Mouse (Mus musculus): ENCODE measurements around the gene Drd1. TPM values are rescaled to one million over a fixed set of nuclear protein-coding genes. Genes with fewer than 3 reads are reported as not detected.

Drd1 gene
- 0.49 and 0.61 TPM in 2 replicates for polyA plus RNA-seq (2015; fragmentation: Nextera tagmentation; extraction: Ambion mirVana)

GRCm38 (mm10) chr13:54055448-54055861 is at the start of gene Drd1:
Gene Drd1, minus strand, starts transcription at chr13:54055705.
- H3K27ac ChIP-seq: no peak within 1 kb of the TSS
- H3K36me3 ChIP-seq: no peaks in the 10 kb centered on the region
- WGBS: under 1% methylated on average over 31 of the region's 31 CpGs
- peaks cover 54% of the 10 kb centered on the region for H3K27me3 ChIP-seq
- peak within 1 kb of the TSS; percentile 96 for H3K4me2 ChIP-seq
- peak within 1 kb of the TSS; percentile 51 for H3K4me3 ChIP-seq
- peaks cover 19% of the 10 kb centered on the region for H3K4me1 ChIP-seq
- H3K9ac ChIP-seq: peak within 1 kb of the TSS; percentile 70
- no peaks in the 10 kb centered on the region for H3K9me3 ChIP-seq
- ATAC-seq (ENCODE audit: insufficient number of reproducible peaks, insufficient read depth, low FRiP score, low TSS enrichment, low read depth): peak; percentile 37; the same call in 1 of the 2 replicates

DNA sequence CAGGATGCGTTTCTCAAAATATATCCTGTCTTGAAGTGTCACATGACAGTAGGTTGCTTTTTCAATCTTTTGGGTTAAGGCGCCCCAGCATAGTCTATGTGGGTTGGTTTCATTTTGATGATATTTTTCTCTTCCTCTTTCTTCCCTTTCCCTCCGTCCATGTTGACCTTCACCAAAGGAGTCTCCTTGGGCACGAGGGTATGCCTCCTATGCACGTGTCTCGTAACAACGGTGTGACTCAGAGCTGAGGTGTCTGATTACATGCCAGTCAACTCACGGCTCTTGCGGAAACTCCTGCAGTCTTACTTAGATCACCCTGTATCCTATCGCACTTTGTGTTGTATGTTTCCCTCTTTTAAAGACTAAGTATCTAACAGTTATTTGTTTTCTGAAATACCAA is 48.4 kb upstream of the Drd1 start:
- no peaks in the 10 kb centered on the region for H3K9me3 ChIP-seq
- peaks cover 24% of the 10 kb centered on the region for H3K36me3 ChIP-seq
- H3K9ac ChIP-seq: no peak overlapping the region
- no peaks in the 10 kb centered on the region for H3K27me3 ChIP-seq
- 77% methylated on average over 10 of the region's 10 CpGs for WGBS
- no peak for ATAC-seq (ENCODE audit: insufficient number of reproducible peaks, insufficient read depth, low FRiP score, low TSS enrichment, low read depth)
- H3K4me1 ChIP-seq: no peaks in the 10 kb centered on the region
- H3K27ac ChIP-seq: no peak overlapping the region
- H3K4me3 ChIP-seq: no peak overlapping the region
- no peak overlapping the region for H3K4me2 ChIP-seq

DNA sequence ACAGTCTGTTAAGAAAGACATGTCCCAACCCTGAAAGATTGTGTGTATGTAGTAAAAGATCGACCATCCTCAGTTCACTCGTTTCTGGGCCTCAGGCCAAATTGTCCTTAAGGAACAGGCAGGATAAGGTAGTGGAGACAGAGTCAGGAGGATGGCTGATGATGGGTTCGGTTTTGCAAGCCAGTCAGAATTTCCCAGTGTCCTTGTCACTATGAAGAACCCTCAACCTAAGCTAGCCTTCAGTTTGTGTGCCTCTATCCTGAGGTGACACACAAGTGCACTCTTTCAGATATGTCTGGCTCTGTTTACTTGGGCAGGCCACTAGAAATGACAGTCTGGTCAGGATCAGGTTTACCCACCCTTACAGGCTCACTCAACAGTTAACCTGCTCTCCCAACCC is 47.8 kb upstream of the Drd1 start:
- Histone ChIP-seq H3K4me2 (no peak overlapping the region), H3K4me1 (no peaks in the 10 kb centered on the region), H3K27ac (no peak overlapping the region), H3K36me3 (peaks cover 27% of the 10 kb centered on the region), H3K27me3 (no peaks in the 10 kb centered on the region), H3K4me3 (no peak overlapping the region), H3K9me3 (no peaks in the 10 kb centered on the region), H3K9ac (no peak overlapping the region)
- ATAC-seq (ENCODE audit: insufficient number of reproducible peaks, insufficient read depth, low FRiP score, low TSS enrichment, low read depth): no peak
- 89% methylated on average over 3 of the region's 3 CpGs for WGBS

DNA sequence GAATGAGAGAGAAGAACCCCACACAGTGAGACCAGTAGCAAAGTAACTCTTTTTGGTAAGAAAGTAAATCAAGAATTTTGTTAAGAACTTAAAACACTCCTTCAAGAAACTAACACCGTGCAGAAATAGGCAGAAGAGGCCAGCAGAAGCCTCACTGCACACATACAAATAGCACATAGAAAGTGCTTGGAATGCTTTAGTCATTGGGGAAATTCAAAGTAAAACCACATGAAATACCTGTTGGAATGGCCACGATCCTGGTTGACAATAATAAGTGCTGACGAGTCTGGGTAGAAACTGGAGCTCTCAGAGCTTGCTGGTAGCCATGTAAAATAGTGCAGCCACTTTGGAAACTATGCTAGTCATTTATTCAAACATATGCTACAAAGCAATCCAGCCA is 46.6 kb upstream of the Drd1 start:
- Histone ChIP-seq H3K36me3 (peaks cover 36% of the 10 kb centered on the region), H3K27ac (no peak overlapping the region), H3K9me3 (no peaks in the 10 kb centered on the region), H3K4me3 (no peak overlapping the region), H3K27me3 (no peaks in the 10 kb centered on the region), H3K4me1 (no peaks in the 10 kb centered on the region), H3K4me2 (no peak overlapping the region), H3K9ac (no peak overlapping the region)
- no peak for ATAC-seq (ENCODE audit: insufficient number of reproducible peaks, insufficient read depth, low FRiP score, low TSS enrichment, low read depth)
- 55% methylated on average over 3 of the region's 3 CpGs for WGBS

DNA sequence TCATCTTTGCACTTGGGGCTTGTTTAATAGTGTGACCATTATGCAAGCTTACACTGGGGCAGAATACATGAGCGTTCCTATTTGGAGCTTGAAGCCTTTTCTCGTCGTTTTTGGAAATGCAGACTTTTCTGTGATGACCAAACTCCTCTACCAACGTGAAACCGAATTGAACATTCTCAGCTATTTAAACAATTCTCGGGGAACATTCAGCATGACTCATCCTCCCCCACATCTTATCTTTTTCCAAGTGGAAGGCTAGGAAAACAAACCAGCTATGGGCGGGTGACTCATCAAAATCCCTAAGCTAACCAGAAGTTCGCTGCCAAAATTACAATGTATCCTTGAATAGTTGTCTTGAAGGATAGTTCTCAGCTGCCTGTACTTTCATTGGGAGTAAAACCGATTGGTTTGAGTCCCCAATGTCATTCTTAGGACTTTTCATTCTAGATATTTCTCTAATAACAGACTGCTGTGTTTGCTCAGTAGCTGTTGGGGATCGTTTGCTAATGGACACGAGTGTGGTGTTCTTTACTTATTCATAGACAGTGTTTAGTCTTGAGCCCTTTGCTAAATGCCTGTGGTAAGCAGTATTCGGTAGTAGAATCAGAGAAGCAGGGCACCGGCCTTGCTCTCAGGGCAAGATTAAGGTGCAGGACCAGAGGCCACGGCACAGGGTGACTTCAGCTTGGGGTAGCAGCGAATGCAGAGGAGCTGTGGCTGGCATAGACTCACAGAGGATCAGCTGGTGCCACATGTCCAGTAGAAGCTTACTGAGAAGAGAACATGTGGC is 45.7 kb upstream of the Drd1 start:
- Histone ChIP-seq H3K27ac (no peak overlapping the region), H3K9ac (no peak overlapping the region), H3K36me3 (peaks cover 39% of the 10 kb centered on the region), H3K4me1 (no peaks in the 10 kb centered on the region), H3K4me3 (no peak overlapping the region), H3K27me3 (no peaks in the 10 kb centered on the region), H3K4me2 (no peak overlapping the region), H3K9me3 (no peaks in the 10 kb centered on the region)
- ATAC-seq (ENCODE audit: insufficient number of reproducible peaks, insufficient read depth, low FRiP score, low TSS enrichment, low read depth): no peak
- 90% methylated on average over 15 of the region's 15 CpGs for WGBS

DNA sequence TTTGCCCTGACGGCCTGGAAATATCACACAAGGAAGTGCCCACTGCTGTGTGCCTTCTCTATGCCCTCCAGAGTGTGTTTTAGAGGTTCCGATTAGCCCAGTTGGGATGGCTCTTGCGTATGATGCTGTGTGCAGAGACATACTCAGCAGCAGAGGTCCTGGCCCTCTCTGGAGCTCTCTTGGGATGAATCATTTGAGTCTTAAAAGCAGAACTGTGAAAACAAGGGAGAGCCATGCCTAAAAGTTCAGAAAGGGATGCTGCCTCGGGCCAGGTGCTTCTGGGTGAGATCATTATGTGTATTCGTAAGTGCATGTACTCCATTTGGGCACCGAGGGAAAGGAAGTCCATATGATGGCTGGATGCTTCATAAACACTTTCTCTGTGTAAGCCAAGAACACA is 42.3 kb upstream of the Drd1 start:
- WGBS: 86% methylated on average over 6 of the region's 6 CpGs

DNA sequence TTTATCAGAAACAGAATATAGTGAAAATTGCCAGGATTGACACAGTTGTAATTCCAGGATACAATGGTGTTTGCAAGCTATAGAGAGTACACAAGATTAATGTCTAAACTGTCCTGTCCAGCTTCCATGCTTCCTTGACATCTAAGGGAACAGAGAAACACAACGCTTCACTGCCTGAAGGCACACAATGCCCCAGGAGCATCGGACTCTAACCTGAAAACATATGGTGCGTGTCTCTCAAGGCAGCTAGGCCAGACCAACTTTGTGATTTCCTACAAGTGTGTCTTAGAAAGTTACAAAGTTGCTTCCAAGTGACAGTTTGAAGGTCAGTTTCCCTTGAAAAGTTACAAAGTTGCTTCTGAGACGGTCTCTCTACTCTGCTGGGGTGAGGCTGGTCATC is 41.7 kb upstream of the Drd1 start:
- no peak overlapping the region for H3K4me3 ChIP-seq
- peaks cover 56% of the 10 kb centered on the region for H3K36me3 ChIP-seq
- H3K9me3 ChIP-seq: no peaks in the 10 kb centered on the region
- H3K4me1 ChIP-seq: no peaks in the 10 kb centered on the region
- WGBS: 77% methylated on average over 4 of the region's 4 CpGs
- H3K4me2 ChIP-seq: no peak overlapping the region
- H3K27ac ChIP-seq: no peak overlapping the region
- H3K27me3 ChIP-seq: no peaks in the 10 kb centered on the region
- ATAC-seq (ENCODE audit: insufficient number of reproducible peaks, insufficient read depth, low FRiP score, low TSS enrichment, low read depth): no peak
- H3K9ac ChIP-seq: no peak overlapping the region

More for the DNA sequence above, 42.3 kb upstream of the Drd1 start:
- Histone ChIP-seq H3K36me3 (peaks cover 50% of the 10 kb centered on the region), H3K4me2 (no peak overlapping the region), H3K9ac (no peak overlapping the region), H3K27me3 (no peaks in the 10 kb centered on the region), H3K4me1 (no peaks in the 10 kb centered on the region), H3K4me3 (no peak overlapping the region), H3K27ac (no peak overlapping the region), H3K9me3 (no peaks in the 10 kb centered on the region)
- ATAC-seq (ENCODE audit: insufficient number of reproducible peaks, insufficient read depth, low FRiP score, low TSS enrichment, low read depth): no peak

- WGBS: 84% methylated on average over 8 of the region's 8 CpGs
- no peak overlapping the region for H3K4me3 ChIP-seq
- H3K4me2 ChIP-seq: no peak overlapping the region
- H3K27me3 ChIP-seq: no peaks in the 10 kb centered on the region
- no peaks in the 10 kb centered on the region for H3K4me1 ChIP-seq
- H3K9me3 ChIP-seq: no peaks in the 10 kb centered on the region
- H3K9ac ChIP-seq: no peak overlapping the region
- H3K27ac ChIP-seq: no peak overlapping the region
- no peak for ATAC-seq (ENCODE audit: insufficient number of reproducible peaks, insufficient read depth, low FRiP score, low TSS enrichment, low read depth)
- H3K36me3 ChIP-seq: peaks cover 65% of the 10 kb centered on the region
Observed at GRCm38 (mm10) chr13:54095721-54096120, 40.2 kb upstream of the Drd1 start.

DNA sequence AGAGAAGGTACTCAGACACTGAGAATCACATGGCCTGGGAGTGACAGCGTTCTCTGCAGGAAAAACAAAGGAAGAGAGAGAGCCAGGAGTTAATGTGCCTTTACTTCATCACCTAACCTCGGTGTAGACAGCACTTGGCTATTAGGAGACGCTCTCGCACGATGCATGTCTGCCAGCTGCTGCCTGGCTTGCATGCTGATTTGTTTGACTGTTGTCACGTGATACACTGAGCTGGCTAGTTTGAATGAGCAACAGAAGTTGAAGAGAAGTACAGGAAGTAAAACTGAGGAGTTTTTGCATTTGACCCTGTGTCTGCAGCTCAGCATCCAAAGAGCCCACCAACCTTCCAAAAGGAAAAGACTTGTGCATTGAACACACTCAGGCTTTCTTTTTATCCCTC is 39.5 kb upstream of the Drd1 start:
- Histone ChIP-seq H3K9ac (no peak overlapping the region), H3K4me1 (no peaks in the 10 kb centered on the region), H3K4me2 (no peak overlapping the region), H3K27ac (no peak overlapping the region), H3K27me3 (no peaks in the 10 kb centered on the region), H3K4me3 (no peak overlapping the region), H3K9me3 (no peaks in the 10 kb centered on the region), H3K36me3 (peaks cover 68% of the 10 kb centered on the region)
- WGBS: 74% methylated on average over 6 of the region's 6 CpGs
- ATAC-seq (ENCODE audit: insufficient number of reproducible peaks, insufficient read depth, low FRiP score, low TSS enrichment, low read depth): no peak

DNA sequence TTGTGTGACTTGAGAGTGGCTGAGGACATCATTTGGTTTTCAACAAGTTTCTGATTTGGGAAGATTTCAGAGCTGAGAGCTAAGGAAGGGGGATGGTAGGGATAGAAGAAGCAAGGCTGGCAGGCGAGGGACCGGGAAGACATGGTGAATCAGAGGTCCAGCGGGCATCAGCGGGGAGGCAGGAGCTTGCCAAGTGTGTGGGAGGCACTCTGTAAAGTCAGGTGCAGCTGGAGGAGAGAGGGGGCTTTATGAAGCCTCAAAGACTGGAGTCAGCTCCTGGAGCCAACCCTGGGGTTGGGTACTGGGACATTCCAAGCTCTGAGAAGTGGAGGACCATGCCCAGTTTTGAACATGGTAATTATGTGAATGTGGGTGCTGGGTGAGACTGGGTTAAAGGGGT is 38.8 kb upstream of the Drd1 start:
- WGBS: 94% methylated on average over 4 of the region's 4 CpGs

GRCm38 (mm10) chr13:54091719-54092118 is 36.2 kb upstream of the Drd1 start:
- 88% methylated on average over 6 of the region's 6 CpGs for WGBS
- Histone ChIP-seq H3K9ac (no peak overlapping the region), H3K27ac (no peak overlapping the region), H3K36me3 (peaks cover 80% of the 10 kb centered on the region), H3K4me1 (no peaks in the 10 kb centered on the region), H3K9me3 (no peaks in the 10 kb centered on the region), H3K27me3 (no peaks in the 10 kb centered on the region), H3K4me3 (no peak overlapping the region), H3K4me2 (no peak overlapping the region)
- no peak for ATAC-seq (ENCODE audit: insufficient number of reproducible peaks, insufficient read depth, low FRiP score, low TSS enrichment, low read depth)

More for the DNA sequence above, 38.8 kb upstream of the Drd1 start:
- Histone ChIP-seq H3K27me3 (no peaks in the 10 kb centered on the region), H3K27ac (no peak overlapping the region), H3K4me1 (no peaks in the 10 kb centered on the region), H3K4me3 (no peak overlapping the region), H3K9me3 (no peaks in the 10 kb centered on the region), H3K36me3 (peaks cover 74% of the 10 kb centered on the region), H3K9ac (no peak overlapping the region), H3K4me2 (no peak overlapping the region)
- ATAC-seq (ENCODE audit: insufficient number of reproducible peaks, insufficient read depth, low FRiP score, low TSS enrichment, low read depth): no peak

- Histone ChIP-seq H3K4me2 (no peak overlapping the region), H3K9ac (no peak overlapping the region), H3K27ac (no peak overlapping the region), H3K9me3 (no peaks in the 10 kb centered on the region), H3K27me3 (no peaks in the 10 kb centered on the region), H3K36me3 (peaks cover 47% of the 10 kb centered on the region), H3K4me3 (no peak overlapping the region), H3K4me1 (peaks cover 4% of the 10 kb centered on the region)
- ATAC-seq (ENCODE audit: insufficient number of reproducible peaks, insufficient read depth, low FRiP score, low TSS enrichment, low read depth): no peak
- WGBS: 89% methylated on average over 18 of the region's 18 CpGs
Observed at GRCm38 (mm10) chr13:54085266-54085665, 29.8 kb upstream of the Drd1 start.
